Mouse (Mus musculus) G1E (cell line): ENCODE measurements around the gene Ap3d1.

Source experiments
- CTCF ChIP-seq: IDR thresholded peaks from 2 replicates; pipeline ENCODE4 v1.5.1; 2012; ENCODE audit warnings: low read depth, low read length, inconsistent platforms, mixed read lengths
- POLR2AphosphoS5 ChIP-seq: IDR thresholded peaks from 2 replicates; pipeline ENCODE4 v1.6.1; 2012; ENCODE audit warnings: low read depth, low read length, inconsistent platforms; ENCODE audit not compliant: insufficient replicate concordance
- TAL1 ChIP-seq: conservative IDR thresholded peaks from 2 replicates; pipeline ENCODE4 v1.6.1; 2012; ENCODE audit warnings: low read depth, low read length, inconsistent platforms, mixed read lengths

DNA sequence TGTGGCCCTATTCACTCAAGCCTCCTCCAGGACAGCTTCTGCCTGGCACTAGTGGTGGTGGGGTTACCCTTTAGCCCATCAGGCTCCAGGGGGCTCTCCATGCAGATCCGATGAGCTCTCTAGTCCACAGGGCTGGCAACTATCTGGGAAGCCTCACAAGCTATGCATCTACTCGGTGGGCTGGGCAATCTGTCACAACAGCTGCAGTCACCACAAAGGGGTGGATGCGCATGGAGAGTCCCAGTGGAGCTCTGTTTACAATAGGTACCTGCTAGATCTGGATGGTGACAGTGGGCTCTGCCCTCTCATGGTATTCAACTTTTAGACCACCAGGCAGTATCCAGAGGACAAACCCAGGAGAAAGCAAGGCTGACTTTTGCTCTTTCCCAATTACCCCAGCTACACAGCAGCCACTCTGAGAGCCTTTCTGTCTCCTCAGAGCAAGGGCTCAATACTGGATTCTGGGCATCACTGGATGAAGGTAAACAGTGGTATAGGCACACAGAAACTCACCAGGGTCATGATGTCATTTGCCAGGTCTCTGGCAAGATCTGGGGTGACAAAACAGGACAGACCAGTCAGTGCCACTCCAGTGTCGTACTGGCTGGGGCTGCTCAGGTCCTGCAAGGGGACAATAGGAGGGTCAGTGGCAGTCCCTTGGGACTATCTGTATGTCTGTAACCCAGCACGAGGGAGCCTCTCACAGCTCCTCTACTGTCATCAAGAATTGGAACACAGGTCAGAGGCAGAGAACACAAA is 14.5 kb downstream of the Ap3d1 start:
- TF ChIP-seq CTCF: no peak
- no peak for TF ChIP-seq POLR2AphosphoS5
- TF ChIP-seq TAL1: no peak
